Mouse (Mus musculus) forelimb bud, embryonic 11.5 days (tissue): Measurements from ENCODE around the gene Scgb1b24.

ENCODE experiments used
- DNase-seq: peaks from one replicate; pipeline ENCODE4 v3.0.0-alpha.2; 2012; ENCODE audit warnings: low read depth, low spot score

Scgb1b24 gene

DNA sequence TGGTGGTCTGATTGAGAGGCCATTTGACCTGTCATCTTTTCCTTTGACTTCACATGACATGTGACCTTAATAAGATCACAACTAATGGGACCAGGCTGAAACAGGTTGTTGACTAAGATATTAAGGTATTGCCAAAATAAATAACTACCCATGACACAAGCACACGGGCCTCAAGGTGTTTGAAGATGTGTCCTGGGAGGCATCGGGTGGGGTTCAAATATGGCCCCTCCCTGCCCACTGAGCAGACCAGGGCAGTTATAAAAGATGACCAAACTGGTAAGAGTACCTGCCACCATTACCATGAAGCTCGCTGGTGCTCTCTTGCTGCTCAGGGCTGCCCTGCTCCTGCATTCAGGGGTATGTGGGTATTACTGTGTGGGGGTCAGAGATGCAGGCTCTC is at the start of gene Scgb1b24:
Scgb1b24 (plus strand) TSS at position 301 of the 400 bp plus-strand sequence.
- no peak for DNase-seq

DNA sequence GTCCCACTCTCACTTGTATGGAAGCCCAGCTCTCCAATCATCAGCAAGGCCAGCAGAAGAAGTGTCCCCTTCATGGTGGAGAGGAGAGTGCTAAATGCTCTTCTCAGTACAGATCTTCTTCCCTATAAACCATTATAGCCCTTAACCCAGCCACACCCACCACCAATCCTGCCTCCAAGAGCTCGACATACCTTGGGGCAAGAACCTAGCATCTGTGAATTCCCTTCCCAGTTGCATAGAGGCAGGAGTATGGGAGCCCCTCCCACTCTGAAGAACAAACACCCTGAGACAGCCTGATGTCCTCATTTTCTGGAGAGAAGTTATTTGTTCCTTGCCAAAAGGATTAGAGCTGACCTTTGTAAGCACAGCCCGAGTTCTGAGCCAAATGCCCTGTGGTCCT is 4.4 kb upstream of the Scgb1b24 start, which contains the start of gene Scgb2b24:
Scgb2b24 (minus strand) TSS at position 101 of the 400 bp plus-strand sequence.
- no peak for DNase-seq
